Mouse (Mus musculus): ENCODE results near the gene Psmc1.

DNA sequence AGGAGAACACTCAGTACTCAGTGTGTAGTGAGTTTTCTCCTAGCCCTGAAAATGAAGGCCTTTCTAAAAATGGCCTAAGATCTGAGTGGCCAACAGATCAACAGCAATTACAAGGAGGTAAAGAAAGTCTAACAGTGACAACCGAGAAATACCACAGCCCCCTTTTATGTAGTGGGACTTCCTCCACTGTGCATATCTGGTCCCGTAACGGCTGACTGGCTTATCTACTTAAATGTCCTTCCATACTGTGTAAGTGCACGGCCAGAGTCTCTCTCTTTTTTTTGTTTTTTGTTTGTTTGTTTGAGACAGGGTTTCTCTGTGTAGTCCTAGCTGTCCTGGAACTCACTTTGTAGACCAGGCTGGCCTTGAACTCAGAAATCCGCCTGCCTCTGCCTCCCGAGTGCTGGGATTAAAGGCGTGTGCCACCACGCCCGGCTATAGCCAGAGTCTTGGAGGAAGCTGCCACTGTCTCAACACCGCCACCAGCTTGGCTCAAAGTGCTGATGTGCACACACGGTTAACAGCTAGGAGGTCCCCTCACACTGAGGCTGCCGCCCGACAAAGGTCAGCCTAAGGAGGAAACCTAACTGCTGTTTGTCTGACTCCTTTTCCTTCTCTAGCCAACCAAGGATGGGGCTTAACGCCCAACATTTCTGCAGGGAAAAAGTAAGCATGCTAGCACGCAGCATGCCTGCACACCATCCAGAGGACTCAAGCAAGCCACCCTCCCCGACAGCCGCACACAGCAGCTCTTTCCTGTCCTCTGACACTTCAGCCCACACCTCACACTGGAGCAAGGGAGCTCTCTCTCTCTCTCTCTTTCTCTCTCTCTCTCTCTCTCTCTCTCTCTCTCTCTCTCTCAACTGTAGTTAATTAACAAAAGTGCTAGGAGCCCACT is 17.3 kb downstream of the Psmc1 start:
- TF ChIP-seq CTCF (IDR thresholded peaks at IDR 0.05), result no peak
- TF ChIP-seq EP300 (IDR thresholded peaks at IDR 0.05), result 0 out of 2 replicates have a peak, but pooled peaks have one; percentile 4
